8 mouse cellular contexts compared by ENCODE assay signal in genomic region chr10:13090596-13091424, GRCm38 (mm10). TPM values are rescaled to one million over a fixed set of nuclear protein-coding genes. Genes with fewer than 3 reads are reported as not detected.
DNase-seq lines count a peak whose midpoint lies in the region; ATAC-seq and TF ChIP-seq lines count a peak whose summit lies in the region.

No protein-coding gene starts in this region.

- peaks cover 5% of the 10 kb centered on the region for H3K27me3 ChIP-seq in ES-Bruce4 (ENCODE audit: control insufficient read depth, insufficient read depth, low read length, poor library complexity, severe bottlenecking)
- no peaks in the 10 kb centered on the region for H3K27me3 ChIP-seq in forebrain, embryonic 16.5 days (replicated peaks; ENCODE audit: control insufficient read depth, insufficient read depth, low read length)
- peaks cover 13% of the 10 kb centered on the region; the same call in 1 of the 2 replicates for H3K27me3 ChIP-seq in liver, postnatal 0 days (ENCODE audit: insufficient read depth, low read length)
- H3K27me3 ChIP-seq in neural tube, embryonic 14.5 days (ENCODE audit: control insufficient read depth, insufficient read depth, low read length) = no peaks in the 10 kb centered on the region

- peaks cover 31% of the 10 kb centered on the region for H3K9me3 ChIP-seq in ES-Bruce4 (replicated peaks; ENCODE audit: control insufficient read depth, insufficient read depth, low read length, poor library complexity, severe bottlenecking)
- H3K9me3 ChIP-seq in forebrain, embryonic 16.5 days (ENCODE audit: control insufficient read depth, low read length) = peaks cover 12% of the 10 kb centered on the region
- H3K9me3 ChIP-seq in liver, postnatal 0 days (ENCODE audit: low read length) = peaks cover 2% of the 10 kb centered on the region; the same call in 1 of the 2 replicates
- H3K9me3 ChIP-seq in neural tube, embryonic 14.5 days (ENCODE audit: control insufficient read depth, low read length) = no peaks in the 10 kb centered on the region

- H3K4me3 ChIP-seq in ES-Bruce4 (ENCODE audit: low read depth, low read length) = peak overlapping the region; percentile 54
- peak overlapping the region; percentile 50 for H3K4me3 ChIP-seq in forebrain, embryonic 16.5 days (replicated peaks; ENCODE audit: low read length)
- H3K4me3 ChIP-seq in liver, postnatal 0 days (ENCODE audit: low read depth, low read length) = peak overlapping the region; percentile 47
- peak overlapping the region; percentile 50 for H3K4me3 ChIP-seq in neural tube, embryonic 14.5 days (ENCODE audit: low read depth, low read length)

- intact Hi-C loops in heart, postnatal 14 days (cut with DNase I) = no loop called here

- peak overlapping the region; percentile 60 for H3K4me2 ChIP-seq in forebrain, embryonic 16.5 days (ENCODE audit: low read length)
- peak overlapping the region; percentile 69 for H3K4me2 ChIP-seq in liver, postnatal 0 days (ENCODE audit: low read depth, low read length)
- H3K4me2 ChIP-seq in neural tube, embryonic 14.5 days (ENCODE audit: low read depth, low read length) = peak overlapping the region; percentile 60

- TF ChIP-seq EP300 in ES-Bruce4 (IDR thresholded peaks at IDR 0.05; ENCODE audit: insufficient read depth, low read depth, low read length) = no peak
- TF ChIP-seq EP300 in liver, postnatal 0 days (IDR thresholded peaks at IDR 0.05; ENCODE audit: low read depth) = no peak

- peak; percentile 78 for DNase-seq in cerebellum, adult 11-12 months
- DNase-seq in heart, postnatal 14 days = peak; percentile 75
- peak; percentile 66 to 70 for DNase-seq in layer of hippocampus, adult 18-20 months (ENCODE audit: low spot score in 2 of 2)
- peak; percentile 62 for DNase-seq in liver, postnatal 0 days
- DNase-seq in testis, postnatal 14 days (ENCODE audit: low spot score) = peak; percentile 75

- no peak overlapping the region for H3K27ac ChIP-seq in ES-Bruce4 (ENCODE audit: insufficient read depth, low read length)
- no peak overlapping the region for H3K27ac ChIP-seq in forebrain, embryonic 16.5 days (ENCODE audit: low read length)
- no peak overlapping the region for H3K27ac ChIP-seq in liver, postnatal 0 days (ENCODE audit: low read depth)
- H3K27ac ChIP-seq in neural tube, embryonic 14.5 days (ENCODE audit: low read depth, low read length) = 0 out of 2 replicates have a peak overlapping the region, but pooled peaks have one; percentile 3

- H3K36me3 ChIP-seq in ES-Bruce4 (ENCODE audit: control insufficient read depth, insufficient read depth, low read length, poor library complexity, severe bottlenecking) = no peaks in the 10 kb centered on the region
- H3K36me3 ChIP-seq in forebrain, embryonic 16.5 days (ENCODE audit: control insufficient read depth, insufficient read depth) = no peaks in the 10 kb centered on the region
- H3K36me3 ChIP-seq in liver, postnatal 0 days (replicated peaks; ENCODE audit: insufficient read depth, low read length) = no peaks in the 10 kb centered on the region
- no peaks in the 10 kb centered on the region for H3K36me3 ChIP-seq in neural tube, embryonic 14.5 days (ENCODE audit: control insufficient read depth, insufficient read depth, low read length)

- 48% methylated on average over 69 of the region's 70 CpGs for WGBS in forebrain, embryonic 16.5 days
- WGBS in liver, postnatal 0 days (ENCODE audit: insufficient replicate concordance) = 45% methylated on average over 65 of the region's 70 CpGs
- WGBS in neural tube, embryonic 14.5 days = 52% methylated on average over 70 of the region's 70 CpGs

- TF ChIP-seq POLR2A in ES-Bruce4 (IDR thresholded peaks at IDR 0.05; ENCODE audit: insufficient read depth, low read length) = no peak

- no peaks in the 10 kb centered on the region for H3K4me1 ChIP-seq in ES-Bruce4 (ENCODE audit: control insufficient read depth, insufficient read depth, low read length)
- peaks cover 2% of the 10 kb centered on the region; the same call in 1 of the 2 replicates for H3K4me1 ChIP-seq in forebrain, embryonic 16.5 days (replicated peaks; ENCODE audit: control insufficient read depth, insufficient read depth, low read length)
- H3K4me1 ChIP-seq in liver, postnatal 0 days (ENCODE audit: insufficient read depth) = no peaks in the 10 kb centered on the region
- no peaks in the 10 kb centered on the region for H3K4me1 ChIP-seq in neural tube, embryonic 14.5 days (ENCODE audit: control insufficient read depth, insufficient read depth, low read length)

- H3K9ac ChIP-seq in ES-Bruce4 (ENCODE audit: low read depth, poor library complexity, severe bottlenecking) = peak overlapping the region; percentile 31; the same call in 1 of the 2 replicates
- H3K9ac ChIP-seq in forebrain, embryonic 16.5 days (replicated peaks; ENCODE audit: low read depth, low read length) = peak overlapping the region; percentile 51
- peak overlapping the region; percentile 44; the same call in 1 of the 2 replicates for H3K9ac ChIP-seq in liver, postnatal 0 days (replicated peaks)
- H3K9ac ChIP-seq in neural tube, embryonic 14.5 days (replicated peaks; ENCODE audit: low read depth, low read length) = peak overlapping the region; percentile 55

- no peak for TF ChIP-seq CTCF in ES-Bruce4 (IDR thresholded peaks at IDR 0.05; ENCODE audit: low read depth, low read length)
- no peak for TF ChIP-seq CTCF in liver, postnatal 0 days (IDR thresholded peaks at IDR 0.05; ENCODE audit: low read depth)

- peak; percentile 98 for ATAC-seq in forebrain, embryonic 16.5 days
- peak; percentile 68; the same call in 1 of the 2 replicates for ATAC-seq in liver, postnatal 0 days
- peak; percentile 98 for ATAC-seq in neural tube, embryonic 14.5 days (ENCODE audit: low read depth)

RNA-seq across cellular contexts. Expression of gene Plagl1, which starts 30.5 kb away (rescaled TPM):
- polyA plus RNA-seq in ES-Bruce4 (2011; ENCODE audit: insufficient read depth, insufficient read length, low read depth, missing spikeins) = 20.3 and 23.2 TPM in 2 replicates
- 38.6 and 42.3 TPM in 2 replicates for polyA plus RNA-seq in forebrain, embryonic 16.5 days (2015; fragmentation: Nextera tagmentation; extraction: Ambion mirVana)
- total RNA-seq in heart, postnatal 14 days (2021) = 10 to 100 TPM; 22.7 to 23.3 TPM
- total RNA-seq in layer of hippocampus, adult 18-20 months (2021) = 10 to 100 TPM; 26.3 to 28.2 TPM
- polyA plus RNA-seq in liver, postnatal 0 days (2015; fragmentation: Nextera tagmentation; extraction: Ambion mirVana) = 11.3 and 12.6 TPM in 2 replicates
- 29.0 and 38.5 TPM in 2 replicates for polyA plus RNA-seq in neural tube, embryonic 14.5 days (2014; fragmentation: Nextera tagmentation; extraction: Ambion mirVana)
